Mouse (Mus musculus) lung, adult 2 months (tissue): ENCODE results near the gene Cd109. TPM values are rescaled to one million over a fixed set of nuclear protein-coding genes. Genes with fewer than 3 reads are reported as not detected.

ENCODE experiments used
- DNase-seq: peaks from one replicate; pipeline ENCODE4 v3.0.0; 2022
- H3K4me1 ChIP-seq: fragments of 200-500 bp; 2 replicates; pipeline ENCODE4 v1.6.1; 2011; ENCODE audit warnings: low read length; ENCODE audit not compliant: control insufficient read depth, insufficient read depth
- H3K4me3 ChIP-seq: fragments of 200-500 bp; replicated peaks from 2 replicates; pipeline ENCODE3; 2011; ENCODE audit warnings: low read depth, mild to moderate bottlenecking, control low read depth, low read length; ENCODE audit errors: extremely low read depth
- CTCF ChIP-seq: fragments of 200-500 bp; IDR thresholded peaks from 2 replicates; pipeline ENCODE4 v1.5.1; 2011; ENCODE audit warnings: mild to moderate bottlenecking, low read length, control low read depth; ENCODE audit not compliant: insufficient read depth
- POLR2A ChIP-seq: fragments of 200-500 bp; IDR thresholded peaks from 2 replicates; pipeline ENCODE4 v1.6.1; 2011; ENCODE audit warnings: low read depth, mild to moderate bottlenecking, control low read depth, low read length, borderline replicate concordance; ENCODE audit errors: extremely low read depth
- WGBS: fragments of 180-500 bp; shearing (Covaris S2); methylation state at CpG from one replicate; pipeline ENCODE4 v1.1.7; 2018; 5-methylcytosine and 5-hydroxymethylcytosine counted together
- polyA plus RNA-seq: library from polyadenylated mRNA; depleted of rRNA; stranded (reverse); fragments of >200 nt; gene quantifications from 2 replicates; pipeline ENCODE4 v1.2.3, GENCODE M21; 2012

Gene Cd109
- polyA plus RNA-seq, 1 experiment = 1.6 TPM

DNA sequence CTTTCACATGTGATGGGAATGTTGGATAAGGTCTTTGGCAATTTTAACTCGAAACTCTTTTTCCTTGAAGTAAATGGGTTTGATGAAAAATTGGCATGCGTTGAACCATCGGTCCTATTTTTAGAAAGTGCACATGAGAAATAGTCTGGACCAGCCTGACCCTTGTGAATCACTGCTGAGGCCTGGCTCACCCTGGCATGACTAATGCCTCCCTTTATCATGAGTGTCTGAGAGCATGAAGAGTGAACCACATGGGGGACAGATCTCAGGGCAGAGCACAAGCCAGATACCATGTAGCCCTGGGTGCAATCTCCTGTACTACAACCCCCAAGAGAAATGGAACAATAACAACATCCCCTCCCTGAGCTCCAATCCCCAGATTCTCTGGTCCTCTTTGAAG lies 18.6 kb downstream of the Cd109 start:
- Histone ChIP-seq H3K4me1 (no peaks in the 10 kb centered on the region), H3K4me3 (no peak overlapping the region)
- 81% methylated on average over 3 of the region's 3 CpGs for WGBS
- TF ChIP-seq CTCF (no peak), POLR2A (no peak)
- DNase-seq = no peak

DNA sequence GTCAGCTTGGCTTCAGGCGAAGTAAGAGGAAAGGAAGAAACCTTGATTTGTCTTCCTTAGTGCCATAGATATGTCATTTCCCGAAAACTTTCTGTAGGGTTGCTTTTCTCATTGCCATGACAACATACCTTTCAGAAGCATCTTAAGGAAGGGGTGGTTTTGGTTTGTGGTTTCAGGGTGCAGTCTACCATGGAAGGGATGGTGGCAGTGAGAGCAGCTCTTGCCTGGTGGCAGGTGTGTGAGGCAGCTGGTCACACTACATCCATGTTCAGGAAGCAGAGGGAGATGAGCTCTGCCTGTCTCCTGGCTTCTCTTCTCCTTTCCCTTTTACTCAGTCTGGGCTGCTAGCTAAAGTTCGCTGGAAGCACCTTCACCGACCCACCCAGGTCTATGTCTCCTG lies 26.0 kb downstream of the Cd109 start:
- TF ChIP-seq CTCF (no peak), POLR2A (no peak)
- WGBS = 82% methylated on average over 4 of the region's 4 CpGs
- DNase-seq = no peak
- Histone ChIP-seq H3K4me1 (no peaks in the 10 kb centered on the region), H3K4me3 (no peak overlapping the region)

DNA sequence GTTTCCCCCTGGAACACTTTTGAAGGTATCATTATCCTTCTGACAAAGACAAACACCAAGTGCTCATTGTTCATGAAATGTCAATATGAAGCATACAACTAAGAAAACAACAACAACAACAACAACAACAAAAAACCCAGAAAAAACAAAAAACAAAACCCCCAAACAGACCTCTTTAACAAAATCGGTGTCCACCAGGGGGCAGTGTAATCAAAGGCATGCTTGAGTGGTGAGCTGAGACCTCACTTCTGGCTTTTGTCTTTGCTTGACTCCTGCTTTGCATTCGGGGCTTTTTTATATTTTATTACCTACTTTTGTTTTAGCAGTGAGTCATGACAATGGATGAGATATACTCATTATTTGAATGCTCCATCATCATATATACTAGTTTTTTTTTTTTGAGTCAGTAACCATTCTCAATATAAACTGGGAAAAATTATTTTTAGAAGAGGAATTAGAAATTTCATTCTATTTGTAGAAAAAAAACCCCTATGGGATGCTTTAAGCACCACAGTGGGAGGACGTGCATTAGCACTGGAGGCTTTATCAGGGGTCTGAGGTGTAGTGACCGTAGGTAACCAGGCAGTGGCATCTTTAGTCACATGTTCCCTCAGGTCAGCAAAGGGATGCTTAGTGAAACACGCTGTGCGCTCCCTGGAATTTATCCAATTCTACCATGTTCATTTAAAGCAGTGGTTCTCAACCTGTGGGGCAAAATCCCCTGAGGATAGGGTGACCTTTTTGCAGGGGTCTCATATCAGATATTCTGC lies 30.8 kb downstream of the Cd109 start:
- DNase-seq = peak; percentile 12
- Histone ChIP-seq H3K4me3 (no peak overlapping the region), H3K4me1 (no peaks in the 10 kb centered on the region)
- 49% methylated on average over 6 of the region's 6 CpGs for WGBS
- peak; percentile 48; the same call in 1 of the 2 replicates for TF ChIP-seq CTCF
- TF ChIP-seq POLR2A = no peak

DNA sequence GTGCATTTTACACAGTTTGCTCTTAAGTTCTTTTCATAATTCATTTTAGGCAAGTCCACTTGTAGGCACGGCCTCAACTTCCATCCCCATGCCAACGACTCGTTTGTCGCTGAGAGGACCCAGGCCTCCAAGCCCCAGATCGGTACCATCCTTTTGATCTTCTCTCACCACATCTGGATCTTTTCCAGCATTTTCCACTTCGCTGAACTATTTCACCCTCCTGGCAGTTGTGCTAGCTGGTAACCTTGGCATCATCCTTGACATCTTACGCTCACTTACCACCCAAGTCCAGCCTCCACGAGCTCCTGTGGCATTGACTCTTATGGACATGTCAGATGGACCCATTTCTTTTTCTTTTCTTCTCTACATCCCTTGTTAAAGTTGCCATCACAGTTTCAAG lies 33.3 kb downstream of the Cd109 start:
- WGBS = 81% methylated on average over 8 of the region's 8 CpGs
- no peak for DNase-seq
- Histone ChIP-seq H3K4me3 (no peak overlapping the region), H3K4me1 (no peaks in the 10 kb centered on the region)
- TF ChIP-seq POLR2A (no peak), CTCF (no peak)

DNA sequence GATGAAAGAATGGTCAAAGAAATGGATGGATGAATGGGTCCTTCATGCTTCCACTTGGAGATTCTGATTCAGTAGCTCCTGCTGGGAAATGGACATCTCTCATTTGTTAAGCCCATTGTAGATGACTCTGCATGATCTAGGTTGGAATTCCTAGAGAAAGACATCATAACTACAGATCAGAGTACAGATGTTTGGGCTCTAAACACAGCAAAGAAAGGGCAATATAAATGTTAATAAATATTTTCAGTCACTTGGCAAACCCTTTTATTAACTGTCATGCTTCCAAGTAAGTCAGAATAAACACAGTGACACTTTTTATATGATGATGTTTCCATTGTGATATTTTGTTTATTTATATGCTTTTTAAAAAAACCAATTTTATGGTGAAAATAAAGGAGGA lies 34.1 kb downstream of the Cd109 start:
- Histone ChIP-seq H3K4me3 (no peak overlapping the region), H3K4me1 (no peaks in the 10 kb centered on the region)
- no peak for TF ChIP-seq CTCF
- TF ChIP-seq POLR2A = no peak
- no peak for DNase-seq

DNA sequence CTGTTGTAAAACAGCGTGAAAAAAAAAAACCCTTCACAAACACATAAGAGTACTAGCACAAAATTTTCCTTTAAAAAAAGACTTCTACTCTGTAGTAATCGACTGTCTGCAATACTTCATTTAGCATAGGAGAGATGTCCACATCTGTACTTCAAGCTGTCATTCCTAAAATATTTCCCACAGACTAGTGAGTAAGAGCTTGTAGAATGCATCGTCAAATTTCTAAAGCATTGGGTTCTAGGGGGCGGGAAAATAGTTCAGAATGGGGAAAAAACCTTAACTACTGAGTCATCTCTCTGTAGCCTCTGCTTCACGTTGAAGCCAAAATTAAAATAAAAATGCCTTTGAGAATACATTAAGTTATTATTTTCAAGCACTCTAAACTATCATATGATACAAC lies 42.2 kb downstream of the Cd109 start:
- Histone ChIP-seq H3K4me1 (no peaks in the 10 kb centered on the region), H3K4me3 (no peak overlapping the region)
- no peak for DNase-seq
- 77% methylated on average over 5 of the region's 5 CpGs for WGBS
- no peak for TF ChIP-seq CTCF
- TF ChIP-seq POLR2A = no peak

DNA sequence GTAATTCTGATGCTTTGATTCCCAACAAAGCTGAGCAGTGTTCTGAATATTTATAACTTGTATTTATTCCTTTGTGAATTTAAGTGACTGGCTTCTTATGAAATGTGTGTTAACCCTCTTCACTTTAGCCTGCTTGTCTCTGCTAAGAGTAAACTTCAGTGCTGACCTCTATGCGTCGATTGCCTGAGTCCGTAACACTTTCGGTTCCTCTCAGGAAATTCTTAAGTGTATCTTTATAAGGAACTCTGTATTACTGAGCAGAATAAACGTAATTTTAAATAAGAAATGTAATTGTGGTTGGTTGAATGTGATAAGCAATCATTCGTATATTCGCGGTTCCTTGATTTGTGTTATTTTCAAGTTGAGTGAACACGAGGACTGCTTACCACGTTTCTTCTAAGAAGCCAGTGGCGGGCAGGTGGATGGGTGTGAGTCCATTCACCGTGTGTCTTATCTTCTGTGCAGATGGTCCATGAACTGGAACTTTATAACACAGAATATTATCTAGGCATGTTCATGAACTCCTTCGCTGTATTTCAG lies 56.2 kb downstream of the Cd109 start:
- Histone ChIP-seq H3K4me1 (no peaks in the 10 kb centered on the region), H3K4me3 (no peak overlapping the region)
- TF ChIP-seq CTCF (no peak), POLR2A (no peak)
- DNase-seq = no peak
- WGBS = 70% methylated on average over 13 of the region's 13 CpGs

DNA sequence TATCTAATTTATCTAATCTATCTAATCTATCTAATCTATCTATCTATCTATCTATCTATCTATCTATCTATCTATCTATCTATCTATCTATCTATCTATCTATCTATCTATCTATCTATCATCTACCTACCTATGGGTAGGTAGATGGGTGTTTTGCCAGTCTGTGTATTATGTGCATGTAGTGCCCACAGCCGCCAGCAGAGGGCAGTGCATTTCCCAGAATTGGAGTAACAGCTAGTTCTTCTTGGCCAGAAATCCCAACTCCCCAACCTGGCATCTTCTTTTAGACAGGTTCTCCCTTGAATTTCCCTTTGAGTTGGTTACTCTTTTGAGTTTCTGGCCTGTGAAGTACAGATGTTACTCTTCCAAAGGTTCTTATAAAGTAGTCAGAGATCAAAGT lies 85.3 kb downstream of the Cd109 start:
- Histone ChIP-seq H3K4me1 (no peaks in the 10 kb centered on the region), H3K4me3 (no peak overlapping the region)
- peak; percentile 67 for DNase-seq
- TF ChIP-seq CTCF (peak; percentile 91), POLR2A (no peak)
- 0% methylated on average over 1 of the region's 1 CpGs for WGBS

DNA sequence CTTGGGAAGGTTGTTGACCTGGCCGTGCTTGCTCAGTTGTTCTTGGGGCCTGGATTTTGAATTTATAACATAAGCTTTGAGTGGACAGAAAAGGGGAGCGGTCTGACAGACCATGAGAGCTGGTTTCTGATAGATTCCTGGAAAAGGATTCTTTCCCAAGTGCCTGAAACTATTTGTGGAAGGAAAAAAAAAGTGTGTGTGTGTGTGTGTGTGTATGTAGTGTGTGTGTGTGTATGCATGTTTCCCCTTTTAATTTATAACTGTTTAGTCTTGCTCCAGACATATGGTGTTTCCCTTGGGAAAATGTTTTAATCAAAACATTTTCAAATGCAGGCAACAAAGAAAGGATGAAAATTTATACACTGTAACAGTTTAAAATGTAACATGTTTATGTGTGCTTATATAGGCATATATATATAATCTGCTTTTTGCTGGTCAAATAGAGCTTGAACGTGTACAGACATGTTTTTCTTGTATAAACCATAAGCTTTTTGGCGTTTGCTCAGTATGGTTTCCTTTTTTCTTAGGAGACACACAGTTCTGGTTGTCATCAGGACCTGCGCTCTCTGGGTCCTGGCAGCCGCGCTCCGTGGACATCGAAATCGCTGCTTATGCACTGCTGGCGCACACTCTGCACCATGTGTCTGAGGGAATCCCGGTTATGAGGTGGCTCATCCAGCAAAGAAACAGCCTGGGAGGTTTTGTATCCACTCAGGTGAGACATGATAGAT lies 87.3 kb downstream of the Cd109 start:
- no peak for DNase-seq
- 89% methylated on average over 12 of the region's 12 CpGs for WGBS
- no peak for TF ChIP-seq POLR2A
- TF ChIP-seq CTCF = no peak
- Histone ChIP-seq H3K4me3 (no peak overlapping the region), H3K4me1 (no peaks in the 10 kb centered on the region)

DNA sequence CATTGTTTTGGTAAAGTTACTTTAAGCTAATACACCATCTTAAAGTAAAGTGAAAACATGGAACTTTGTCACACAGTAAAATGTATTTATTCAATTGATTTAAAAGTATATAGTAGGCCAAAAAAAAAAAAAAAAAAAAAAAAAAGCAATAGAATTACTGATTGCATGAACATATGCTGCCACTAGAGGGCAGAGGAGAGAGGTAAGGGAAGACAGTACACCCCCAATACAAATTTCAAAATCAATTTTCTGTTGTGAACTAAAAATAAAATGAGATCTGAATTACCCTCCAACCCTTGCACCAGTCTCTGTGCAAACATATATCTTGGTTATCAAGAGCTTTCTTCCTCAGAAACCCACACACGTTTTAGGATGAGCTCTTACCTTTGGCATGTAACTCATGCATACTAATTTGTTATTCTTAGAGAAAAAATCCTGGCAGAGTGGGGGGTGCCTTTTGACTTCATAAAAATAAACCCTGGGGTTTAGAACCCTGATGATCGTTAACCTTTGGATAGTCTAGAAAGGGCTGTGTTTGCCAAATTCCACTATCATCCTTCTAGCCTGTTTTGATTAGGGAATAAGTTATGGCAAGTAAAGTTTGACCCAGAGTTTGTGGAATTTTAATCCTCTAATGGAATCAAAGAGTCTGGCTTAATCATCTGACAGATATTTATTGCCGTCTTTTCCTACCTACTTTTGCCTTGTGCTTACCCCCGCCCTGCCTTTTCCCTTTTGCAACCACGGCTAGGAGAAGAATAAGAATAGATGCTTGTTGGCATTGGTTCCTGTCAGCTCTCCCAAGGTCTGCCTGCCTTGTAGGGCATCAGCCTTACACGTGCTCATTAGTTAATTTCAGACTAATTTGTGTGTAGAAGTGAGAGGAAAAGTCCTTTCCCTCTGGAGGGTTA lies 105.8 kb downstream of the Cd109 start:
- 59% methylated on average over 6 of the region's 6 CpGs for WGBS
- TF ChIP-seq CTCF (no peak), POLR2A (no peak)
- no peak for DNase-seq
- no peak overlapping the region for H3K4me3 ChIP-seq
- H3K4me1 ChIP-seq = no peaks in the 10 kb centered on the region
